Mouse (Mus musculus): ENCODE data around the gene Gm20075. TPM values are rescaled to one million over a fixed set of nuclear protein-coding genes. Genes with fewer than 3 reads are reported as not detected.
"Not testable (repeated sequence)": the region's sequence is repeated elsewhere in the genome, so short reads cannot be mapped to it uniquely, and the experiment has no call there.

The Gm20075 gene
- polyA plus RNA-seq, 1 experiment from 2014 or later: 8.8 TPM

GRCm38 (mm10) chr13:96090929-96091328 lies 9.8 kb upstream of the Gm20075 start:
- no peaks in the 10 kb centered on the region for H3K27me3 ChIP-seq (ENCODE audit: insufficient read depth, low read length)
- DNase-seq (no peak), ATAC-seq (no peak)
- no peak for TF ChIP-seq EP300 (IDR thresholded peaks at IDR 0.05; ENCODE audit: low read depth)
- no peak for TF ChIP-seq CTCF (IDR thresholded peaks at IDR 0.05; ENCODE audit: low read depth)
- no peaks in the 10 kb centered on the region for H3K9me3 ChIP-seq (ENCODE audit: low read length)
- no peaks in the 10 kb centered on the region for H3K36me3 ChIP-seq (replicated peaks; ENCODE audit: insufficient read depth, low read length)
- H3K9ac ChIP-seq (replicated peaks): no peak overlapping the region
- no peak overlapping the region for H3K27ac ChIP-seq (ENCODE audit: low read depth)
- WGBS (ENCODE audit: insufficient replicate concordance): 62% methylated on average over 4 of the region's 4 CpGs
- H3K4me2 ChIP-seq (ENCODE audit: low read depth, low read length): no peak overlapping the region
- H3K4me1 ChIP-seq (ENCODE audit: insufficient read depth): no peaks in the 10 kb centered on the region
- H3K4me3 ChIP-seq (ENCODE audit: low read depth, low read length): no peak overlapping the region

GRCm38 (mm10) chr13:96085581-96086302 lies 4.6 kb upstream of the Gm20075 start:
- H3K27me3 ChIP-seq (ENCODE audit: insufficient read depth, low read length): no peaks in the 10 kb centered on the region
- no peak overlapping the region for H3K9ac ChIP-seq (replicated peaks)
- H3K4me3 ChIP-seq (ENCODE audit: low read depth, low read length): no peak overlapping the region
- H3K27ac ChIP-seq (ENCODE audit: low read depth): no peak overlapping the region
- TF ChIP-seq CTCF (IDR thresholded peaks at IDR 0.05; ENCODE audit: low read depth) (no peak), EP300 (IDR thresholded peaks at IDR 0.05; ENCODE audit: low read depth) (no peak)
- WGBS (ENCODE audit: insufficient replicate concordance): 65% methylated on average over 7 of the region's 7 CpGs
- ATAC-seq: no peak
- H3K4me2 ChIP-seq (ENCODE audit: low read depth, low read length): no peak overlapping the region
- DNase-seq: no peak
- H3K36me3 ChIP-seq (replicated peaks; ENCODE audit: insufficient read depth, low read length): no peaks in the 10 kb centered on the region
- no peaks in the 10 kb centered on the region for H3K4me1 ChIP-seq (ENCODE audit: insufficient read depth)
- no peaks in the 10 kb centered on the region for H3K9me3 ChIP-seq (ENCODE audit: low read length)

DNA sequence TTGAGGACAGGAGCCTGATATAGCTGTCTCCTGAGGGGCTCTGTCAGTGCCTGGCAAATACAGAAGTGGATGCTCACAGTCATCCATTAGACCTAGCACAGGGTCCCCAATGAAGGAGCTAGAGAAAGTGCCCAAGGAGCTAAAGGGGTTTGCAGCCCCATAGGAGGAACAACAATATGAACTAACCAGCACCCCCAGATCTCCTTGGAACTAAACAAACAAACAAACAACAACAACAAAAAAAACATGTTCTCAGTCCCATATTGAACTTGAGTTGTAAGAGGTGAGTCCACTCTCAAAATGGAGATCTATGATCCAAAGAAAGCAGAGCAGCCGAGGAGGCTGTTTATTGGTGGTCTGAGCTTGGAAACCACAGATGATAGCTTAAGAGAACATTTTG lies 578 bp upstream of the Gm20075 start, which contains the start of gene Gm17190:
Gene Gm17190, plus strand, starts transcription at position 301 of the 400 bp plus-strand sequence.
- not testable (repeated sequence) for H3K9me3 ChIP-seq (ENCODE audit: low read length); H3K4me2 ChIP-seq (ENCODE audit: low read depth, low read length); H3K4me1 ChIP-seq (ENCODE audit: insufficient read depth); H3K27me3 ChIP-seq (ENCODE audit: insufficient read depth, low read length); H3K27ac ChIP-seq (ENCODE audit: low read depth); H3K4me3 ChIP-seq (ENCODE audit: low read depth, low read length); H3K36me3 ChIP-seq (replicated peaks; ENCODE audit: insufficient read depth, low read length); ATAC-seq; H3K9ac ChIP-seq (replicated peaks); DNase-seq
- WGBS (ENCODE audit: insufficient replicate concordance): 67% methylated on average over 1 of the region's 1 CpGs

GRCm38 (mm10) chr13:96073555-96073954 lies 7.6 kb downstream of the Gm20075 start:
- Histone ChIP-seq H3K27me3 (ENCODE audit: insufficient read depth, low read length) (no peaks in the 10 kb centered on the region), H3K27ac (ENCODE audit: low read depth) (no peak overlapping the region), H3K9ac (replicated peaks) (no peak overlapping the region), H3K4me1 (ENCODE audit: insufficient read depth) (no peaks in the 10 kb centered on the region), H3K9me3 (ENCODE audit: low read length) (no peaks in the 10 kb centered on the region), H3K4me2 (ENCODE audit: low read depth, low read length) (no peak overlapping the region), H3K36me3 (replicated peaks; ENCODE audit: insufficient read depth, low read length) (no peaks in the 10 kb centered on the region), H3K4me3 (ENCODE audit: low read depth, low read length) (no peak overlapping the region)
- WGBS (ENCODE audit: insufficient replicate concordance): 64% methylated on average over 8 of the region's 8 CpGs
- peak; percentile 51 for DNase-seq
- TF ChIP-seq EP300 (IDR thresholded peaks at IDR 0.05; ENCODE audit: low read depth): no peak
- no peak for TF ChIP-seq CTCF (IDR thresholded peaks at IDR 0.05; ENCODE audit: low read depth)
- peak; percentile 55; the same call in 1 of the 2 replicates for ATAC-seq

DNA sequence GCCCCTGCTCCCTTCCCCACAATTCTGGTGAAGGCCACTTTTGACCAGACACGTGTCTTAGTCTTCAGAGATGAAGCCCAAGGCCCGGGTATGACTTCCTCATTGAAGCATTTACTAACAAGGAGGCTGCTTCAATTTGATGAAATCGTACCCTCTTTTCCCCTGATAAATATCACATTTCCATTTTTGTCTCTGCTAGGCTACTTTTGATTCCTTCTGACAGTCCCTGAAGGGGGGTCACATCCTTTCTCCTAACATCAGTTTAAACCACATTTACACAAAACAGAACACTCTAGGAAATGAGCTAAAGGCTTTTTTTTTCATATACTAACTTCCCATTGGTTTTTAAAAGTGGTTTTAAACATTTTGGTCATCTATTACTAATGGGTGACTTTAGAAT lies 28.4 kb downstream of the Gm20075 start:
- Histone ChIP-seq H3K9me3 (ENCODE audit: low read length) (no peaks in the 10 kb centered on the region), H3K27me3 (ENCODE audit: insufficient read depth, low read length) (no peaks in the 10 kb centered on the region), H3K27ac (ENCODE audit: low read depth) (no peak overlapping the region), H3K4me3 (ENCODE audit: low read depth, low read length) (no peak overlapping the region), H3K4me2 (ENCODE audit: low read depth, low read length) (no peak overlapping the region), H3K9ac (replicated peaks) (no peak overlapping the region), H3K36me3 (replicated peaks; ENCODE audit: insufficient read depth, low read length) (no peaks in the 10 kb centered on the region), H3K4me1 (ENCODE audit: insufficient read depth) (no peaks in the 10 kb centered on the region)
- DNase-seq: no peak
- TF ChIP-seq EP300 (IDR thresholded peaks at IDR 0.05; ENCODE audit: low read depth) (no peak), CTCF (IDR thresholded peaks at IDR 0.05; ENCODE audit: low read depth) (no peak)
- 64% methylated on average over 3 of the region's 3 CpGs for WGBS (ENCODE audit: insufficient replicate concordance)
- no peak for ATAC-seq

DNA sequence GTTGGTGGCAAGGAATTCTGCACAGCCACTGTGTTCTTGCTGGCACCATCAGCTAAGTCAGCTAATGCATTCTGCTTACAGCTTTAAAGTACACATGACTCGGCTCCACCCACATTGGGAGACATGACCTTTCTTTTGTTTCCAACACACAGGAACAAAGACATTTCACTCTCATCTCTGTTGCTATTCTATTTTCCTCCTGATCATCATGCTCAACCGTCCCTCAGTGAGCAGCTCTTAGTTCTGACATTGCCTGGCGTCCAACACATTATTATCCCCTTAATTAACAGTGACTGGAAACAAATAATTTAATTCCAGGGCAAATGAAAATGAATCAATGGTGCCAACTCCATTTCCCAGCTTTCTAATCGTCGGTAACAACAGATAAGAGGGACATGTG lies 35.8 kb downstream of the Gm20075 start:
- no peak overlapping the region for H3K9ac ChIP-seq (replicated peaks)
- no peaks in the 10 kb centered on the region for H3K9me3 ChIP-seq (ENCODE audit: low read length)
- H3K27ac ChIP-seq (ENCODE audit: low read depth): no peak overlapping the region
- no peaks in the 10 kb centered on the region for H3K4me1 ChIP-seq (ENCODE audit: insufficient read depth)
- 68% methylated on average over 5 of the region's 5 CpGs for WGBS (ENCODE audit: insufficient replicate concordance)
- no peaks in the 10 kb centered on the region for H3K27me3 ChIP-seq (ENCODE audit: insufficient read depth, low read length)
- H3K4me3 ChIP-seq (ENCODE audit: low read depth, low read length): no peak overlapping the region
- no peak for ATAC-seq
- no peak overlapping the region for H3K4me2 ChIP-seq (ENCODE audit: low read depth, low read length)
- TF ChIP-seq EP300 (IDR thresholded peaks at IDR 0.05; ENCODE audit: low read depth): no peak
- TF ChIP-seq CTCF (IDR thresholded peaks at IDR 0.05; ENCODE audit: low read depth): no peak
- DNase-seq: no peak
- H3K36me3 ChIP-seq (replicated peaks; ENCODE audit: insufficient read depth, low read length): no peaks in the 10 kb centered on the region
